Mouse (Mus musculus) small intestine, adult 2 months (tissue): ENCODE data around the gene Plppr3. TPM values are rescaled to one million over a fixed set of nuclear protein-coding genes. Genes with fewer than 3 reads are reported as not detected.
"Not testable (repeated sequence)": the region's sequence is repeated elsewhere in the genome, so short reads cannot be mapped to it uniquely, and the experiment has no call there.

Source experiments
- H3K27ac ChIP-seq: fragments of 200-500 bp; 2 replicates; pipeline ENCODE4 v1.5.1; 2012; ENCODE audit warnings: low read depth, low read length, control low read depth, inconsistent platforms; ENCODE audit not compliant: insufficient read depth
- H3K27me3 ChIP-seq: fragments of 200-500 bp; 2 replicates; pipeline ENCODE4 v1.6.1; 2012; ENCODE audit warnings: mild to moderate bottlenecking, moderate library complexity, low read length, inconsistent platforms; ENCODE audit not compliant: control insufficient read depth, insufficient read depth
- H3K36me3 ChIP-seq: fragments of 200-500 bp; 2 replicates; pipeline ENCODE4 v1.6.1; 2012; ENCODE audit warnings: mild to moderate bottlenecking, low read length, control low read depth, inconsistent platforms; ENCODE audit not compliant: control insufficient read depth, insufficient read depth
- H3K4me1 ChIP-seq: fragments of 200-500 bp; 2 replicates; pipeline ENCODE4 v1.6.1; 2012; ENCODE audit warnings: low read length, inconsistent platforms, mixed read lengths; ENCODE audit not compliant: control insufficient read depth, insufficient read depth, insufficient read length
- H3K4me3 ChIP-seq: fragments of 200-500 bp; 2 replicates; pipeline ENCODE4 v1.5.1; 2012; ENCODE audit warnings: low read depth, mild to moderate bottlenecking, control low read depth, inconsistent platforms, low read length, moderate library complexity
- CTCF ChIP-seq: fragments of 200-500 bp; IDR thresholded peaks from 2 replicates; pipeline ENCODE4 v1.5.1; 2012; ENCODE audit warnings: low read depth, mild to moderate bottlenecking, control low read depth, inconsistent platforms, low read length, moderate library complexity, mixed read lengths; ENCODE audit not compliant: insufficient replicate concordance, insufficient read length; ENCODE audit errors: extremely low read depth
- POLR2A ChIP-seq: fragments of 200-500 bp; IDR thresholded peaks from 2 replicates; pipeline ENCODE4 v1.6.1; 2012; ENCODE audit warnings: low read depth, mild to moderate bottlenecking, control low read depth, inconsistent platforms, low read length, moderate library complexity
- WGBS: fragments of 180-500 bp; shearing (Covaris S2); methylation state at CpG from one replicate; pipeline ENCODE4 v1.1.7; 2018; 5-methylcytosine and 5-hydroxymethylcytosine counted together
- polyA plus RNA-seq: library from polyadenylated mRNA; depleted of rRNA; stranded (reverse); fragments of >200 nt; gene quantifications from 2 replicates; pipeline ENCODE4 v1.2.3, GENCODE M21; 2012

Gene Plppr3
- polyA plus RNA-seq, 1 experiment, result 5.3 TPM

DNA sequence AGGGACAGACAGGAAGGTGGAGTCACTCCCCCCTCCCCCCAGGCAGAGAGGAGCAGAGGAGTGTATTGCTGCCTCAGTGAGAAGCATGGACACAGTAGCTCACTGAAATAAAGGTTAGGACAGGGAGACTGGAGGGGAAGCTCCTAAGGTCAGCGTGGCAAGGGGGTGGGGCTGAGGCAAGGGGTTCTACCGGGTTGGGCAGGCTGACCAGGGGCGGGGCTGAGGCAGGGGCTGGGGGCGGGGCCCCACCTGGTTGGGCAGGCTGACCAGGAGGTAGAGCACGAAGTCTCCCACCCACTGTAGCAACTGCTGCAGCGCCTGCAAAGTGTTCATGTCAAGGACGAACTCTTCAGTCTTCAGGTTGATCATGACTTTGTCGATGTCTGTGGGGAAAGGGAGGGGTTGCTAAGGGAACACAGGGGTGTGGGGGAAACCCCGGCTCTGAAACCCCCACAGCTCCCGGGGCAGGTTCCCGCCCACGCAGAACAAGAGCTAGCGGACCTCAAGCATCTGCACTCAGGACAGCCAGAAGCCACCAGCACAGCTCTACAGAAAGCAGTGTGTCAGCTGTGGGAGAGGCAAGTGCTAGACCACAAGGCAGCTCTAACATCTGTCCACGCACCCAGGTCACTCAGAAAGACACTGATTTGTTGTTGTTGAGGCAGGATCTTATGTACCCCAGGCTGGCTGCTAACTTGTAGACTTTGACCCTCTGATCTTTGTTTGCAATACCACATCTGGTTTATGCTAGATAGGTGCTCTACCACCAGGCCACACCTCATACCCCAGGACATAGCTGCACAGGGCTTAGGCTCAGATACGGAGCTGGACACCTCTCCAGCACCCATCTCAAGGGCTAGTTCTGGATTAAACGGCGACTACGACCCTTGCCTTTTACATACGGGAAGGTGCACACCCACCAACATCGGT is 23.1 kb upstream of the Plppr3 start:
- Histone ChIP-seq H3K27ac (no peak overlapping the region), H3K36me3 (peaks cover 15% of the 10 kb centered on the region; the same call in 1 of the 2 replicates), H3K4me3 (no peak overlapping the region), H3K4me1 (peaks cover 9% of the 10 kb centered on the region), H3K27me3 (no peaks in the 10 kb centered on the region)
- TF ChIP-seq POLR2A (no peak), CTCF (no peak)
- WGBS, result 52% methylated on average over 20 of the region's 20 CpGs

DNA sequence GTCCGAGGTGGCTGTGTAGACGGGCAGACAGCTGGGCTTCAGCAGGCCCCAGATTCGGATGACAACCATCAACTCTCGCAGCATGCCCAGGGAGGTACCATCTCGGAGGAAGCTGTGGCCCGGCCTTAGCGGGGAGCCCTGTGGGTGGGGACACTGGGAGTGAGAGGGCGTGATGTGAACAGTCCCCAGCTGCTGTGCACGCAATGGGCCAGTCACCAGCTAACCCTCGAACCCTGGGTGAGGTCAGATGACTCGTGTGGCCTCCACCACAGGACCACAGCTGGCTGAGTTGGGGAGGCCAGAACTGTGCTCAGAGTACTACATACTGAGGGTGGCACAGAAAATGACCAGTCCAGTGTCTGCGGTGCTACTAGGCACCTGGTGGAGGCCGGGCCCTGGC is 22.4 kb upstream of the Plppr3 start:
- Histone ChIP-seq H3K27ac (no peak overlapping the region), H3K4me1 (peaks cover 9% of the 10 kb centered on the region), H3K4me3 (no peak overlapping the region), H3K36me3 (peaks cover 12% of the 10 kb centered on the region; the same call in 1 of the 2 replicates), H3K27me3 (no peaks in the 10 kb centered on the region)
- no peak for TF ChIP-seq CTCF
- TF ChIP-seq POLR2A, result no peak
- 83% methylated on average over 13 of the region's 13 CpGs for WGBS

- H3K27ac ChIP-seq, result no peak overlapping the region
- H3K36me3 ChIP-seq, result peaks cover 12% of the 10 kb centered on the region; the same call in 1 of the 2 replicates
- H3K4me1 ChIP-seq, result peaks cover 9% of the 10 kb centered on the region
- 89% methylated on average over 16 of the region's 16 CpGs for WGBS
- no peak overlapping the region for H3K4me3 ChIP-seq
- TF ChIP-seq CTCF, result no peak
- no peaks in the 10 kb centered on the region for H3K27me3 ChIP-seq
Measured at GRCm38 (mm10) chr10:79896306-79896705, 21.9 kb upstream of the Plppr3 start.

DNA sequence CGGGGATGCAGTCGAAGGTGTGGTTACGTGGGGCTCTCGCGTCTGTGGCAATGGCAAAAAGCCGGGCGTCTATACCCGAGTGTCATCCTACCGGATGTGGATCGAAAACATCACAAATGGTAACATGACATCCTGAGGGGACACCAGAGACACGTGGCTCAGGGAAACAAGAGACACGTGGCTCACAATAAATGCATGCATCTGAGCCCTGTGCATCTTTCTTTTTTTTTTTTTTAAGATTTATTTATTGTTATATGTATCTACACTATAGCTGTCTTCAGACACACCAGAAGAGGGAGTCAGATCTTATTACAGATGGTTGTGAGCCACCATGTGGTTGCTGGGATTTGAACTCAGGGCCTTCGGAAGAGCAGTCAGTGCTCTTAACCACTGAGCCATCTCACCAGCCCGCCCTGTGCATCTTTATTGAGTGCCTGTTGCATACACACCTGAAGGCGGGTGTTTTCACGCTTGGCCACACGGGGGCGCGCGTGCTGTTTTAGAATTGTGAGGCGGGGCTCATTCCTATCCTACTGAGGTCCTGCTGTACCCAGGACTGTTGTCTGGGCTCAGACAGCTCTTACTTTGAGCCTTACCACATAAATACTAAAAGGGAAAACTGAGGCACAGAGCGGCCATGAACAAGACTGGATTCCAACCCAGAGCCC is 18.2 kb upstream of the Plppr3 start:
- peaks cover 11% of the 10 kb centered on the region; the same call in 1 of the 2 replicates for H3K36me3 ChIP-seq
- WGBS, result 38% methylated on average over 22 of the region's 22 CpGs
- H3K4me1 ChIP-seq, H3K27ac ChIP-seq, H3K4me3 ChIP-seq, H3K27me3 ChIP-seq: not testable (repeated sequence)
- peak; percentile 77 for TF ChIP-seq CTCF

DNA sequence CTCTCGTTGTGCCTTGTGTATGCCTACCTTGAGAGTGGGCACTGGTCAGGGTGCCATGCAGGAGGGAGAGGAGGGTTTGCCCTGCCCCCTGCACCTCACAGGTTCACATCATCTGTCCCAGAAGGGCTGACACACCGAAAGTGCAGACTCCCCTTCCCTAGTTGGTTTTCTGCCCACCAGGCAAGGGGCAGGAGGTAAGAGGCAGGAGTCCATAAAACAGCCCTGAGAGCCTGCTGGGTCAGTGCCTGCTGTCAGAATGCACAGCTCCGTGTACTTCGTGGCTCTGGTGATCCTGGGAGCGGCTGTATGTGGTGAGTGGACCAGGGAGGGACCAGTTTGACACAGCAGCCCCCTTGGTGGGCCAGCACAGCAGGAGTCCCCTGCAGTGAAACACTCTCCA is 16.2 kb upstream of the Plppr3 start, which contains the start of gene Cfd:
TSS of gene Cfd (plus strand) at position 184 of the 400 bp plus-strand sequence.
- H3K36me3 ChIP-seq, result peaks cover 4% of the 10 kb centered on the region; the same call in 1 of the 2 replicates
- H3K27me3 ChIP-seq, result no peaks in the 10 kb centered on the region
- TF ChIP-seq POLR2A (no peak), CTCF (no peak)
- no peak within 1 kb of the TSS for H3K4me3 ChIP-seq
- 48% methylated on average over 5 of the region's 5 CpGs for WGBS
- H3K27ac ChIP-seq, result no peak within 1 kb of the TSS
- no peaks in the 10 kb centered on the region for H3K4me1 ChIP-seq

- WGBS, result 15% methylated on average over 2 of the region's 2 CpGs
- TF ChIP-seq POLR2A, result no peak
- TF ChIP-seq CTCF, result no peak
- Histone ChIP-seq H3K36me3 (no peaks in the 10 kb centered on the region), H3K27me3 (no peaks in the 10 kb centered on the region), H3K27ac (no peak overlapping the region), H3K4me3 (no peak overlapping the region), H3K4me1 (no peaks in the 10 kb centered on the region)
Measured at GRCm38 (mm10) chr10:79889386-79889785, 15.0 kb upstream of the Plppr3 start.

- no peak overlapping the region for H3K27ac ChIP-seq
- H3K4me3 ChIP-seq, result no peak overlapping the region
- TF ChIP-seq POLR2A, result no peak
- TF ChIP-seq CTCF, result no peak
- H3K36me3 ChIP-seq, result no peaks in the 10 kb centered on the region
- peaks cover 8% of the 10 kb centered on the region for H3K4me1 ChIP-seq
- 0 out of 2 replicates have a peak, but pooled peaks cover 3% of the 10 kb centered on the region for H3K27me3 ChIP-seq
- WGBS, result 84% methylated on average over 8 of the region's 8 CpGs
Measured at GRCm38 (mm10) chr10:79886611-79887010, 12.2 kb upstream of the Plppr3 start.
